Mouse (Mus musculus): ENCODE measurements around the gene Cnpy1.
A peak's percentile ranks its signal among the peaks of the same experiment; 100 is the strongest.

The Cnpy1 gene

DNA sequence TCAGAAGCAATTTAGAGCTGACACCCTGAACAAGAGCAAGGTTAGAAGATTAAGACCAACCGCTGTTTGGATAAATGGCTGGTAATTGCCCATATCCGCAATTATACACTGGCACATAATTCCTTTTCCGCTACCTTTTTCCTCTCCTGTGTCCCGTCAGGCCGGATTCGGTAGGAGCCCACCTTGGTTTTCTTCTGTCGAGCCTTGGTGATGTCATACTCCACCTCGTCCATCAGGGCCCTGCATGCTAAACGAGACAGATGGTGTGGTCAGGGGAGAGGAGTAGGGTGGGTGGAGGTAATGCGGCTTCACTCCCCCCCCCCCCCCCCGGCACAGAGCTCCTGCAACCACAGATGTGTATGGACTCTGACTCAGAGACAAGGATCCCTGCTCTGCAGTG is at the start of gene Cnpy1:
Gene Cnpy1 (minus strand): TSS at position 233 of the 400 bp plus-strand sequence.
- no peak for DNase-seq (ENCODE audit: low spot score in 2 of 2)

DNA sequence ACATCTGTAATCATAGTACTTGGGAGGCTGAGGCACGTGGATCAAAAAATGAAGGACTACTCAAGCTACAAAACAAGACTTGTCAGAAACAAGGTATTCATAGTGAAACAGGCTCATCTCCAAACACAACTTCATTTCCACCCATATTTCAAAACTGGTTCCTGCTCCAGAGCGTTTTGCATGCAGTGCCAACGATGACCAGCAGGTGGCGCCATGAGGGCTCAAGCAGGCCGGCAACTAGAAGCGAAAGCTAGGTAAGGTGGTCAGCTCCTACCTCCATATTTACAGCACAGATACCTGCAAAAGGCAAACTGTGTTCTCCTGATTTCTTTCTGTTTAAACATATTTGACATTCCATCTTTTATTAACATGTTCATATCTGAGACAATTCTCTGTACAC is 48.4 kb upstream of the Cnpy1 start:
- peak; percentile 64 to 91 for DNase-seq (ENCODE audit: low spot score in 2 of 2)

DNA sequence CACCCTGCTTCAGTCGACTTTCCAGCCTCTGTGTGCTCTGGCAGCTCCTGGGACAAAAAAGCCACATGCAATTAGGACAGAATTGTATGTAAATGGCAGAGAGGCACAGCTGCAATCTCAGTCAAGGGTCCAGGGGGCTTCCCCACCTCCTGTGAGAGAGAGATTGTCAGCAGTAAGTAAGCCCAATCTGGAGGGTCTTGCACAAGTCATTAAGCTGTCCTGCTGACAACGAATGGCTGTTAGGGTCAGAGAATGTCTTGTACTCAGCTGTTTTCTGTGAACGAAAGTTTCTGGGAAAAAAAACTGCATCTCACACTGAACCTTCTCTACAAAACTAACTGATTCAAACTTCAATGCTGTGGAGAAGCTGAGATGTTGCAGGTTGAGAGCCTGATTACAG is 46.7 kb upstream of the Cnpy1 start:
- no peak for DNase-seq (ENCODE audit: low spot score in 2 of 2)

DNA sequence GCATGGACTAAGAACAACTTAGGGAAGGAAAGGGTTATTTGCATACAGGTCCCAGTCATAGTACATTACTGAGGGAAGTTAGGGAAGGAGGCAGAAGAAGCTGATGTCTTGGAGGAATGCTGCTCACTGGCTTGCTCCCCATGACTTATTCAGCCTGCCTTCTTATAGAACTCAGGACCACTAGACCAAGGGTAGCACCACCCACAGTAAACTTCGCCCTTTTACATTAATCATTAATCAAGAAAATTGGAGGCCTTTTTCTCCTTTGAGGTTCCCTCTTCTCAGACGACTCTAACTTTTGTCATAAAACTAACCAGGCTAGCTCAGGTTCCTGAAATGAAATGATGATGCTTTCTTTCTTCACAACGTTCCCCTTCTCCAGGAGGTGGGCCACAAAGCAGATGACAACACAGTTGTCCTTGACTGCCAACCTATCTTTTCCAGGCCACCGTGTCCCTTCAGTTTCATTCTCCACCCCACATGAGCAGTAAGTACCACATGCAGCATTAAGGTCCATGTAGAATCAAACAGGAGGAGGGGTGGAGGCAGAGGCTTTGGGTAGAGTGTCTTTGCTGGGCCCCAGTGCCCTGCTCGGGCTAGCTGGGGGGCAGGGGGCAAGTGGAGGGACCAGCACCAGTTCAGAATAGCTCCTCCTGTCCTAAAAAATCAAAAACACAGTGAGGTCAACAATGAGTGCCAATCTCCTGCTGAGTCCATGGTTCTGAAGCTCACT is 45.7 kb upstream of the Cnpy1 start:
- no peak for DNase-seq (ENCODE audit: low spot score in 2 of 2)

DNA sequence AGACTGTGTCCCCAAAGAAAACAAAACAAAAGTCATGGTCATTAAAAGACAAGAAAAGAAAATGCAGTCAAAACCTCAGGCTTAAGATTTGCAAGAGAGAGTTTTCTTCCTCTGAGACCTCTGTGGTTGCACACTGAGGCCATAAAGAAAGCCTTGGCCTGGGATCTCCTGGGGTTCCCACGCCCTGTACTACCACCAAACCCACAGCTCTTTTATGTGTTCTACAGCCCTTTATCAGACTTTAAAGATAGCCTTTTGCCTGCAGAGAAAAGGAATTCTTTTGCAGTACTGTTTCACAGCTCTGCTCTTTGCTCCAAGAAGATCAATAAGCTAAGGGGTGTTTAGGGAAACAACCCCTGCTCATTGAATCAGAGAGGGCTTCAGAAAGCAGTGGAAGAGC is 45.0 kb upstream of the Cnpy1 start:
- no peak for DNase-seq (ENCODE audit: low spot score in 2 of 2)

DNA sequence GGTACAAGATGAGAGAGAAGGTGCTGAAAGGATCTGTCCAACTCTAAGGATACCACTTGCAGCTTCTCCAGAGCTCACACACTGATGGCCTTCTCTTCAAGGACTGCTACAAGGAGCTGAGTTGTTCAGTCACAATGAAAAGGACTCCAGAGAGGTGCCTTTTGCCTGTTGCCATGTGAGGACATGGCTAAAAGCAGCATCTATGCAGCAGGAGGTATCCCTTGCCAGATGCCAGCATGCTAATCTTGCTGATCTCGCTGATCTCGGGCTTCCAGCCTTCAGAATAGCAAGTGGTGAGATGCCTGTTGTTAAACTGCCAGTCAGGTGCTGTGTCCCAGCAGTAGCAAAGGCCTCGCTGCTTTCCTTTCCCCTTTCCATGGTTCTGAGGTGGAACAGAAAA is 43.5 kb upstream of the Cnpy1 start:
- no peak for DNase-seq (ENCODE audit: low spot score in 2 of 2)

DNA sequence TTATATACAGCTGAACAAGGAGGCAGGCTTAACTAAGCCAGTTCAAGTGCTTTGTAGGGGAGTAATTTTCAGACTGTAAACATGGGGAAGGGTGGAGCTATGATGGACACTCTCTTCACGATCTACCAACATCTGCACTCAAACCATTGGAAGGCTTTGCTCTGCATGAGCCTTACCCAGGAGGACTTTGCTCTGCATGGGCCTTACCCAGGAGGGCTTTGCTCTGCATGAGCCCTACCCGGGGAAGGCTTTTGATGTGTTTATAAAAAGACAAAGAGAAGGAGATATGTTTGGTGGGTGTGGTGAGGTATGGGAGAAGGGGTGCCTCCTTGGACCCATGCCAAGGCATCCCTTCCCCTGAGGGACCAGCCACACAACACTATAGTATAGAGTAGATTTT is 31.7 kb upstream of the Cnpy1 start:
- no peak for DNase-seq (ENCODE audit: low spot score in 2 of 2)

DNA sequence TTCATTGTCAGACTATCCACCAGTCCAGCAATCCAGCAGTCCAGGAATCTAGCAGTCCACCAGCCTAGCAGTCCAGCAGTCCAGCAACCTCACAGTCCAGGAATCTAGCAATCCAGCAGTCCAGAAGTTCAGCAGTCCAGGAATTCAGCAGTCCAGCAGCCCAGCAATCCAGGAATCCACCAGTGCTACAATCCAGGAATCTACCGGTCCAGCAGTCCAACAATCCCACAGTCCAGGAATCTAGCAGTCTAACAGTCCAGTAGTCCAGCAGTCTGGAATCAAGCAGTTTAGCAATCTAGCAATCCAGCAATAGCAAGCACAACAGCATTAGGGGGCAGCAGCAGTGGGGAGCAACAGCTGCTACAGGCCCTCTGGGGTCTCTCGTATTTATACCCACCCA is 27.2 kb upstream of the Cnpy1 start:
- no peak for DNase-seq (ENCODE audit: low spot score in 2 of 2)

DNA sequence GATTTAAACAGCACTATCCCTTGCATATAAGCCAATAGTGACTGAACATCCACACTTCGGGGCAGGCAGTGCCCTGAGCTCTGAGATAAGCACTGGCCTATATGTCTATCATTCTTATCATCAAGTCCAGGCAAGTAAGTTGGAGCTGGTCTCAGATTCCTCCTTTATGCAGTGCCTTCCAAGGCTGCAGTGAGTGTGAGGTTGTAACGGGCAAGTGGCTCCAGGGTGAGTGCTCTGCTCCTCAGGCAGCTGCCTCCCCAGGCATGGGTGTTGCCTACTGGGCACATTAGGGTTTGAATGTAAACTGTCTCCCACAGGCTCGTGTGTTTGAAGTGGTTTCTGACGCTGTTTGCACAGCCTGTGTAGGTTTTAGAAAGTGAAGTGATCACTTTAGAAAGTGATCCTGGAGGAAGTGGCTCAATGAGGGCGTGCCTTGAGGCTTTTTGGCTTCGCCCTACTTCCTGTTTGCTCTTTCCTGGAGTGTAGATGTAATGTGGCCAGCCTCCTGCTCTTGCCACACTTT is 23.9 kb upstream of the Cnpy1 start:
- DNase-seq (ENCODE audit: low spot score in 2 of 2), result no peak

DNA sequence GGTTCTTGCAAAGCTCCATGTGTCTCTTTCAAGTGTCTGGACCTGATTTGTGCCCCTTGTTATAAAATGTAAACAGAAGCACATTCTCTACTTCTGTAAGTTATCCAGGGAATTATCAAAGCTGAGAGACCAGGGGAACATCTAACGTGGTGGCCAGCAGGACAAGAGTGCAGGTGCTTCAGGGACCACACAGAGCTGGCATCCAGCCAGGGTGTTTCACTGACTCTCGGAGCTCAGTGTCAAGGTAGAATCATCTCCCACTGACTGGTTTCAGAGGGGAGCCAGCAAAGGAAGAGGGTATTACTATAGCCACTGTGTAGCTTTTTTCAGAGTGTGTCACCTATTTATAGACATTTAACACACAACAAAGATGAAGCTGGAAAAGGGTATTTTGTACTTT is 22.0 kb upstream of the Cnpy1 start:
- DNase-seq (ENCODE audit: low spot score in 2 of 2), result no peak

DNA sequence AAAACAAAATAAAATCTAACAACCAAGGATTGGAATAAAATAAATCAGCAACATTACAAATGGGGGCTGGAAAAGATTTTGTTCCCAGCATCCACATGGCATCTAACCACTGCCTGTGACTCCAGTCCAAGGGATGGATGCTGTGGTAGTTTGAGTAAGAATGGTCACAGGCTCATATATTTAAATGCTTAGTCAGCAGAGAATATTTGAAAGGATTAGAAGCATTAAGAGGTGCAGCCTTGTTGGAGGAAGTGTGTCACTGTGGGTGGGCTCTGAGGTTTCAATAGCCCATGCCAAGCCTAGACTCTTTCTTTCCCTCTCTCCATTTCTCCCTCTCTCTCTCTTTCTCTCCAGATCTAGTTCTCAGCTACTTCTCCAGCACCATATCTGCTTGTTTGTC is 20.0 kb upstream of the Cnpy1 start:
- no peak for DNase-seq (ENCODE audit: low spot score in 2 of 2)

DNA sequence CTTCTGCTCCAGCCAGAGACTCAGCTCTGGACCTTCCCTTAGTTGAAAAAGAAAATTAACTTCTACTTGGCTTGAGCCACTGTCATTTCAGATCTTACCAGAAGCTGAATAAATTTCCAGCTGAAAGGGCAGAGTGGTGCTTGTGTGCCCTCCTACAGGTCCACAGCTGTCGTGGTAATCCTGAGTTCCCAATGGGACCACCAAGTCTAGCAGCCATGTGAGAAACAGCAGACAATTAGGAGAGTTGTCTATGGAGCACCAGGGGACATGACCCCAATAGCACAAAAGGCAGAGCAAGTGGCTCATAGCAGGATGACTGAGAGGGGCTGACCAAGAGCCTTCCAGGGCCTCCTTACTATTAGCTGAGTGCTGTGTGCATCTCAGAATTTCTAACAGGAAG is 18.2 kb upstream of the Cnpy1 start:
- no peak for DNase-seq (ENCODE audit: low spot score in 2 of 2)

DNA sequence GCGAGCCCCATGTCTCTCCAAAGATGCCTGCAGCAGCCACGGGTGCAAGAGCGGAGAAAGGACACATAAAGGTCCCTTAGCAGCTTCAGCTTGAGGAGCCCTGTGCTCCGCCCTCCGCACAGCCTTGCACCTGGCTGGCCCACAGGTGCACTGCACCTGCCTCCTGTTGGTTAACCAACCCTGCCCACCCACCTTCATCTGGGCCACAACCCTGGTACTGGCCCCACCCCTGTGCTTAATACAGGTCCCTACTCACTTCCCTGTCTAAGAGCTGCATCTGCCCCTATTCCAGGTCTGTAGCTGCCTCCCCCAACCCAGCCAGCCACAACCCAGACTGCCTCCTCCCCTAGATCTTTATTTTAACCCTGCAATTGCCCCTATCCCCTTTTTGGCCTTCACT is 16.5 kb upstream of the Cnpy1 start:
- no peak for DNase-seq (ENCODE audit: low spot score in 2 of 2)

DNA sequence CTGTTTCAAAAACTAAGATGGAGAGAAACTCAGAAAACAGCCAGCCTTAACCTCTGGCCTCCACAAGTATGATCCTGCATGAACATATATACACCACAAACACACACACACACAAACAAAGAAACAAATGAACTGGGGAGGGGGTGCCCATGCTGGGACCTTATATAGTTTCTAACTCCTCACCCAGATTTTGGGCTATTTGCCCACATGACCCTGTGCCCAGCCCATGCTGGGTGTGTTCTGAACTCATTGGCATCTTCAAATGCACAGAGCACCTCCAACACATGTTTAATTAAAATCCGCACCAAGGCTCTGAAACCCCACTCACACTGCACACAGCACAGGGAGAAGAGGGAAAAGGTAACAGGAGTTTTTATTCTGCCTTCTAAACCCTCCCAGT is 14.3 kb upstream of the Cnpy1 start:
- no peak for DNase-seq (ENCODE audit: low spot score in 2 of 2)

DNA sequence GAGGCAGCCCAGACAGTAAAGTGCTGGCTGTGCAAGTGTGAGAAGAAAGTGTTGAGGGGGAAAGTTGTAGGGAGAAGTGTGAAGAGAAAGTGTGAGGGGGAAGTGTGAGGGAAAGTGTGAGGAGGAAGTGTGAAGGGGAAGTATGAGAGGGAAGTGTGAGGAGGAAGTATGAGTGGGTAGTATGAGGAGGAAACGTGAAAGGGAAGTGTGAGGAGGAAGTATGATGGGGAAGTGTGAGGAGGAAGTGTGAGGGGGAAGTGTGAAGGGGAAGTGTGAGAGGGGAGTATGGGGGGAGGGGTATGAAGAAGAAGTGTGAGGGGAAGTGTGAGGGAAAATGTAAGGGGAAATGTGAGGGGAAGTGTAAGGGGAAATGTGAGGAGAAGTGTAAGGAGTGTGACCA is 13.8 kb upstream of the Cnpy1 start:
- DNase-seq (ENCODE audit: low spot score in 2 of 2), result no peak

DNA sequence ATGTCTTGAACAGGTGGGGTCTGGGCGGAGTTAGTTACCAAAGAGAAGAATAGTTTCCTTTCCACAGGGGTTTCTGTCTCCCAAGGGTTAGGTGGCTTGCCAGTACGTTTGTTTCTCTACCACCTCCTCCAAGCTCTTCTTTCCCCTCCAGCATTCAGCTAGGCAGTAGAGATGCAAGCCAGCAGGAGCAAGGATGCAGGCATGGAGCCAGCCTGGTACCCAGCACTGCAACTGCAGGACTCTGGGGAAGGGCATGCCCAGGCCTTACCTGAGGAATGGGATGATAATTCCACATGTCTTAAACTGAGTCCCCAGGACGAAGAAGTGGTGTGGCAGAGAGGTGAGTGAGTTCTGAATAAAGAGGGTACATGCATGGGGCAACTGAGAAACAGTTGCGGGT is 12.2 kb upstream of the Cnpy1 start:
- no peak for DNase-seq (ENCODE audit: low spot score in 2 of 2)

DNA sequence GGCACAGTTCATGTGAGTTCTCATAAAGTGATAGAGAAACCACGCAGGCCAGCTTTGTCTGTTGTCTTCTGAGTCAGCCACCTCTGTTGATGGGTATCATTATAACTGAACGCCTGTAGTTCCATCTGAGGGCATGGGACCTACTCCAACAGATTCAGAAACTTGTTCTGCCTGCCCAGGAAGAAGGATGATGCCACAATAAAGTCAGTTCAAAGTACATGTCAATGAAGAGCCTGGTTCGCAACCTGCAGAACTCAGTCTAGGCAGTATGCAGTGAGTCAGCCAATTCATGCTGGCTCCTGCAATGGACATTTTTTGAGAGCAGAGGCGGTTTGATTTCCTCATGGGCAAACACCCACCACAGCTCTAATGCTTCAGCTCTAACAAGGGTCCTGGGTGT is 7.4 kb upstream of the Cnpy1 start:
- DNase-seq (ENCODE audit: low spot score in 2 of 2), result no peak

DNA sequence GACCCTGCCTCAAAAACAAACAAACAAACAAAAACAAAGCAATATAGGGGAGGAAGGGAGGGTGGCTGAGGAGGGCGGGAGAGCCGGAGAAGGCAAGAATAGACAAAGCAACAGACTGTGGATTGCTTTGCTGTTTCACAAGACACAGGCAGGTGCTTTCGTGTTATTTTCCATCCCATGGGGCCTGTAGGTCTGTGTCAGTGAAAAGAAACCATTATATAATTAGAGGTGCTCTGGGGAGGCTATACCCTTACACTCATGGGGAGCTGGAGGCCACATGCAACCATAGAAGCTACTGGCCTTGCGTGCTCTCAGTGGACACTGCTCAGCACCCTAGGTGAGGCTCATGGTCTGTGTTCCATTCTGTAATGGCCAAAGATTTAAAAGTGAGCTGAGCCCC is 6.7 kb upstream of the Cnpy1 start:
- DNase-seq (ENCODE audit: low spot score in 2 of 2), result no peak

DNA sequence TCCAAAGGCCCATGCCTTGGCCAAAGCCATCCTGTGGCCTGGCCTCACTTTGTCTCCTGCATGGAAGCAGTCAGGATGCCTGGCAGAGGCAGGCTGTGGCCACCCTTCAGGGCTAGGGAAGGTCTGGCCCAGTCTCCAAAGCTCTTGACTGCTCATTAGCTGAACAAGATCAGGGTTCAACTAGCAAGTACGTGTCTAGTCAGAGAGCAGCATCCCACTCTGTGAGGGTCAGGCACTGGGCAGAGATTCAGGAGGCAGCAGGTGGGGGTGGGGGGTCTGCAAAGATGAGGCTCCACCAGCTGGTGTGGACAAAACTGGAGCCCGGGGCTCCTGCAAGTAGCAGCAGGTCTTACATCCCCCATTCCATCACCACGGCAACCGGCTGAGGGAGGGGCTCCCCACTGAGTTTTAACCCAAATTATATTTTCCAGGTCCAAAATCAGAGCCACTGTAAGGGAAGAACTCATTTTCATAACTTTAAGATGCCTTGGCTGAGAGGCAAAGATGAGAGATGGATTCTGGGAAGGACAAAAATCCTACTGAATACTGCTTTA is 5.7 kb upstream of the Cnpy1 start:
- no peak for DNase-seq (ENCODE audit: low spot score in 2 of 2)

DNA sequence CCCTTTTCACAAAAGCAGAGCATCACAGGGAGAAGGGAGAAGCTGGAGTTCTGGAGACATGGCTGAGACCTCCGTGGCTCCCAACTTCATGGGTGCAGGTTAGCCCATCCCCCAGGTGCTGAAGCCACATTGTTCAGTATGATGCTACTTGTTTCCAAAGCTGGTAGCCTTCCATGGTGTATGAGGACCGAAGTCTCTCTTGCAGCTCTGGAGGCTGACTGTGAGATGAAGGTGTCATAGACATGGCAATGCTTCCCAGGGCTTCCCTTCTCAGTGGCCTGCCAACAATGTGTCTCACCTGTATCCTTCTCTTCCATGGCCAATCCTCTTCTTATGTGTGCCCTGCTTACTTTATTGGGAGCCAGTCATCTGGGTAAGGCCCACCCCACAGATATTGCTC is 4.9 kb upstream of the Cnpy1 start:
- no peak for DNase-seq (ENCODE audit: low spot score in 2 of 2)

DNA sequence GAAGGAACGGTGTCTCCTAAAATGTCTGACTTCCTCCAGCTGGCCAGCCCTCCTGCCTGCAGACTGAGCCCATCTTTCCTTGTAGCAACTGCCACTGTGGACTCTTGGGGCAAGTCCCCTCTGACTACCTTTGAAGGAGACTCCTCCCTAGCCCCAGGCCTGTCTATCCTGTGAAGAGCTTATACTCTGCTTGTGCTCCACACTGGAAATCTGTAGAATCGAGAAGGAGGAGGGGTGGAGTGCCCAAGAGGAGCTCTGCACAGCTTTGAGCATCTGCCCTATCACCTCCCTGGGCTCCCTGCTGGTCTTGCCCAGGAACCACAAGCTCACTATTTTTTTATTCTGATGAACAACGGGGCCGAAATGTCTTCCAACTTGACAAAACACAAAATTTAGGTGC is 485 bp downstream of the Cnpy1 start:
- no peak for DNase-seq (ENCODE audit: low spot score in 2 of 2)

DNA sequence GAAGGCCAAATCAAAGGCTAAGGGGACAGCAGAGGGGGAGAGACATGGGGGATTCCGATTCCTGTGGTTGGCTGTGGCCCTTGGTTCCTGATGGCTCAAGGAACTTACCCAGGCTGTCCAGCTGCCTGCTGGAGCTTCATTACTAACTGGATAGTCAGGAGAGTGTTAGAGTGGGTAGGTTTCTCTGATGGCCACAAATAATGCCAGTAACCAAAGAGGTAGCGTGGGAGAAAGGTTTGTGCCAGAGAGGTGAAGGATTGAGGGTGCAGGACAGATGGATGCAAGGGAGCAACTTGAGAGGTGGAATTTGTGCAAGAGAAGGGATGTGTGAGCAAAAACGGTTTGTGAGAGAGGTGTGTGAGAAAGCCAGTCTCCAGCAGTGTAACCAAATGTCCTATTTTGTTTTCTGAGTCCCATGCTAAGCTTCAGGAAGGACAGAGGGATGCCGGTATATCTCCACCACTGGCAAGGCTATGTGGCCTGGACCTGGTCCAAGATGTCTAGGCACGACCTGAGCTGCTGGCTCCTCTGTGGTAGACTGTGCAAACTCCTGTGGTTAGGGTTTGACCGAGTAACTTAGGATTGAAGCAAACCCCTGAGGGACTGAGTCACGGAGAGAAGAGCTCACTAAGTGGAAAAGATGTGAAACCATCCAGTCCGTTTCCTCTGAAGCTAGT is 2.0 kb downstream of the Cnpy1 start:
- no peak for DNase-seq (ENCODE audit: low spot score in 2 of 2)

DNA sequence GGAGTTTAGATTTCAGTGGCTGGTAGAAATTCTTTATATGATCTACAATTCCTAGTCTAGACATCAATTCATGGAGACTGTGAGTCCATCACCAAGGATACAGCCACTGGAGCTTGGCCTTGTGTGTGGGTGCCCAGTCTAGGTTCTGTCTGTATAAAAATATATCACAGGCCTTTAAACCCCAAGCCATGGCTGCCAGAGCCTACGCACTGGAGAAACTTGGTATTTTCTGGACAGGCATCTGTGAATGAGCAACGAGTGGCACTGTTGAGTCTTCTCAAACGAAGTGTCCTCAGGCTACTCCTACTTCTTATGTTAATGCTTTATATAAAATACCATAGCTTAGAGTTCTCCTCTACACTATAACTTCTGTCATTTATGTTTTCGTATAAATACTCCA is 4.2 kb downstream of the Cnpy1 start:
- no peak for DNase-seq (ENCODE audit: low spot score in 2 of 2)
